Mouse (Mus musculus) lung, postnatal 4 days (tissue): Measurements from ENCODE around the gene Hspa5.
"Not testable (repeated sequence)": the region's sequence is repeated elsewhere in the genome, so short reads cannot be mapped to it uniquely, and the experiment has no call there.

Source experiments
- DNase-seq, 2 experiments: peaks; one replicate each; pipeline ENCODE4 v3.0.0; 2021

The Hspa5 gene

DNA sequence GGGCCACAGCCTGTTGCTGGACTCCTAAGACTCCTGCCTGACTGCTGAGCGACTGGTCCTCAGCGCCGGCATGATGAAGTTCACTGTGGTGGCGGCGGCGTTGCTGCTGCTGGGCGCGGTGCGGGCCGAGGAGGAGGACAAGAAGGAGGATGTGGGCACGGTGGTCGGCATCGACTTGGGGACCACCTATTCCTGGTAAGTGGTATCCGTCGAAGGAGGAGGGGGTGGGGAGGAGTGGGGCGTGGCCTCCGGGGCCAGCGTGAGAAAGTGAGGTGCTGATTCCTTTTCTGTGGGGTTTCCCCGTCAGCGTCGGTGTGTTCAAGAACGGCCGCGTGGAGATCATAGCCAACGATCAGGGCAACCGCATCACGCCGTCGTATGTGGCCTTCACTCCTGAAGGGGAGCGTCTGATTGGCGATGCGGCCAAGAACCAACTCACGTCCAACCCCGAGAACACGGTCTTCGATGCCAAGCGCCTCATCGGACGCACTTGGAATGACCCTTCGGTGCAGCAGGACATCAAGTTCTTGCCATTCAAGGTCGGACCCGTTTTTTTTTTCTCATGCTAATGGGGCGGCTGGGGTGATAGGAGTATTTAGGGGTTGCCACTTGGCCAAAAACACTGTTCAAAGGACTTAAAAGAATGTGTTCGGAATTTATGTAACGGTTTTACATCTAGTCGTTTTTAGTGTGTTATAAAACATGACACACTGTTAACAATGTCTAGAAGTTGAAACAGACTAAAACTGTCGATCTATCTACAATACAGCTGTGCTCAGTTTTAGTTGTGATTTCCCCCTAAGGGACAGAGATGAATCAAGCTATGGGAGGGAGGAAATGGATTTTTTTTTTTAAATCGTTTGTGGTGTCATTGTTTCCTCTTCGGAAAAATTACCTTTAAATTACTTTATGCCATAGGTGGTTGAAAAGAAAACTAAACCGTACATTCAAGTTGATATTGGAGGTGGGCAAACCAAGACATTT is 774 bp downstream of the Hspa5 start:
- DNase-seq, result no peak

DNA sequence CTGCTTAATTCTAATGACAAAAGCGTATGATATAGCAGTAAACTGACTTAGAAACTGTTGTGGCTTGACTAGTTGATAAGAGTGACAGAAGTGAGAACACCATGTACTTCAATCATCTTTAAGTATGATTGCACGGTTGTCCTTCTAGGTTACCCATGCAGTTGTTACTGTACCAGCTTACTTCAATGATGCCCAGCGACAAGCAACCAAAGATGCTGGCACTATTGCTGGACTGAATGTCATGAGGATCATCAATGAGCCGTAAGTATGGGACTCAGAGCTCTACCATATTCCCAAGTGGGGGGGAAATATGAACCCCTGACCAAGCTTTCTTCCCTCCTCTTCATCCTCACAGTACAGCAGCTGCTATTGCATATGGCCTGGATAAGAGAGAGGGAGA is 1.9 kb downstream of the Hspa5 start:
- no peak for DNase-seq

DNA sequence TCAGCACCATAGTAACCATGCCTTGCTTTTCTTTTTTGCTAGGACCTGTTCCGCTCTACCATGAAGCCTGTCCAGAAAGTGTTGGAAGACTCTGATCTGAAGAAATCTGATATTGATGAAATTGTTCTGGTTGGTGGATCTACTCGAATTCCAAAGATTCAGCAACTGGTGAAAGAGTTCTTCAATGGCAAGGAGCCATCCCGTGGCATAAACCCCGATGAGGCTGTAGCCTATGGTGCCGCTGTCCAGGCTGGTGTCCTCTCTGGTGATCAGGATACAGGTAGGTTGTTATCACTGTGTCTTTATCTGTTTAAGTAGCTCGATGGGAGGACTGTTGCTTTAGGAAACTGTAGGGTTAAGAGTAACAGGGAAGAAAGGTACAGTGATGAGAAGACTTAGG is 2.7 kb downstream of the Hspa5 start:
- no peak for DNase-seq

DNA sequence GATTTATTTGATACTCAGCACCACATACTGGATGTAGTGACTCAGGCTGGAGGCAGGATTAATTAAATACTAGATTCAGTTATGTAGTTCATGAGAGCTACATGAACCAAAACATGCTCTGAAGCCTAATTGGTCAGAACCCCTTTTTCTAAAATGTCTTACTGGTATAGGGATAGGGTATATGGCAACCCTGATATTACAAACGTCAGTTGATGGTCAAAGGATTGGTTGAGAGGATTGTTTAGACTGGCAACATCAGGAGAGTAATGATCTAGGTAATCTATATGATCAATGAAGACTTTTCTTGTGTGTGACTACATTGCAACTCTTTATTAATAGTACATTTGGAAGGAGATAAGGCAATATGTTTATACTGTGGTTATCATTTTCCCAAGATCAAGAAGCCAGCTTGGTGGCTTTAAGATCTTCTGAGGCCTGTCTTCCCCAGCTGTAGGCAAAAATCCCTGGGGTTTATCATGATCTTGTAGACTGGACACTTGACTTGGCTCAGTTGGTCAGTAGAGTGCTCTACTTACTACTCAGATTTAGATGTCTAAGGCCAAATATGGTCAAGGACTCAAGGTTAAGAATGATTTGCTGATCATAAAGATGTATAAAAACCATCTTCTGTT is 5.6 kb downstream of the Hspa5 start:
- no peak for DNase-seq

DNA sequence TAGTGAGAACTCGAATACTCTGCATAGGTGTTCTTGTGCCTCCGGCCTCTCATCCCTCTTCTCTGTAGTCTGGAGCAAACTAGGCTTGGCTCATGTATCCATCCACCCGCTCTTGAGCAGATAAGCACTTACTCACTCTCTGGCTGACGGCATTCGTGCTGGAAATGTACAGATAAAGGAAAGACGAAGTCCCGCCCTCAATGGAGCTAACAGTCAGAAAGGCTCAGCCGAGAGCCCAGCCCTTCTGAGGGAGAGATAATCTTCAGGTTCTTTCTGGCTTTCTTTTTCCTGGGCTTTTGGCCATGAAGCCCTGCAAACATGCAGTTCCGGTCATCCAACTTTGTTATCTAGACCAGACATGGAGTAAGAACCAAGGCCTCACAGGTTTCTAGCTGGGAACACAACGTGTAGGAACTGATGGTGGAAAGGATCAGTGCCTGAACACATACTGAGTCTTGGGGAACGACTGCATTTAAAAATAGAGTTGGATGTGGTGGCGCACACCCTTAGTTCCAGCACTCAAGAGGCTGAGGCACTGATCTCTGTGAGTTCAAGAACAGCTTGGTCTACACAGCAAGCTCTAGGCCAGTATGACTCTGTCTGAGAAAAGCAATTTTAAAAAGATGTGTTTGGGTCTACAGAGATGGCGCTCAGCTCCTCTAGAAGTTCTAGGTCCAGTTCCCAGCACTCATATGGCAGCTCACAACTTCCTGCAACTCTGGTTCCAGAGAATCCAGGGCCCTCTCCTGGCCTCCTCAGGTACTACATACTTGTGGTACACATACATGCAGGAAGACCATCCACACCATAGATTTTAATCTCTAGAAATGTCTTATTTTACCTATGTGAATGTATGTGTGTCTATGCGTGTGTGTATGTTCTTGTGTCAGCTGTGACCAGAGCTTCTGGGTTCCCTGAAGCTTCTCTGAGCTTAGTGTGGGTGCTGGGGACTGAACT is 11.6 kb downstream of the Hspa5 start:
- DNase-seq, result no peak

DNA sequence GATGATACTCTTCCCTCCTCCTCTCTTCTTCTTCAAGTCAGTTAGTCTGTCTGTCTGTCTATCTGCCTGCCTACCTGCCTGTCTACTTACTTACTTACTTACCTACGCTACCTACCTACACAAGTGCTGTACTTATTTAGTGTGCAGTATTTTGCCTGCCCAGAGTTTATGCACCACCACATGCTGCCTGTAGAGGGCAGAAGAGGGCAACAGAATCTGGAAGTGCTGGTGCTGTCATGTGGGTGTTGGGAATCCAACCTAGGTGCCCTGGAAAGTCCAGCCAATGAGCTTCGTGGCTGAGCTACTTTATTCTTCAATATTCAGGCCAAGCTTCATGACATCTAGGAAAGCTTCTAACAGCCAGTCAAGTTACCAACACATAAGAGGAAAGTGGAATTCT is 12.3 kb downstream of the Hspa5 start:
- DNase-seq, result peak; percentile 32 to 64

DNA sequence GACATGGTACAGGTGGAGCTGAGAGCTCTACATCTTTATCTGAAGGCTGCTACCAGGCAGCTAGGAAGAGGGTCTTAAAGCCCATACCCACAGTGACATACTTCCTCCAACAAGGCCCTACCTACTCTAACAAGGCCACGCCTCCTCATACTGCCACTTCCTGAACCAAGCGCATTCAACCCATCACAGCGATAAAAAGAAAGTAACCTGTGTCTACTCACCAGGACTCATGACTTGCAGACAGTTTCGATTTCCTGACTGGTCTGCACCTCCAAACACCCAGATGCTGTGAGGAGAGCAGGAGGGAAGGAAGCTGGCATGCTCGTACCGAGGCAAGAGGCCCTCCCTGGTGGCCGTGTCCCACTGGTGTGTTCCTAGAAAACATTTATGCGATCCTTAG is 18.5 kb downstream of the Hspa5 start:
- no peak for DNase-seq

DNA sequence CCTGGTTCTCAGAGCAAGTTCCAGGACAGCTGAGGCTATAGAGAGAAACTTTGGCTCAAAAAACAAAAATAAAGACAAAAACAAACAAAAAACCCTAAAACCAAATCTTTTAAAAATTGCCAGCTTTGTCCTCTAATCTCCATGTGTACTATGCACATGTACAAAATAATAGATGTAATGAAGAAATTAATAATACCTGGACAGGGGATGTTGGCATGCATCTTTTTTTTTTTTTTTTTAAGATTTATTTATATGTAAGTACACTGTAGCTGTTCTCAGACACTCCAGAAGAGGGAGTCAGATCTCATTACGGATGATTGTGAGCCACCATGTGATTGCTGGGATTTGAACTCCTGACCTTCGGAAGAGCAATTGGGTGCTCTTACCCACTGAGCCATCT is 20.8 kb downstream of the Hspa5 start:
- not testable (repeated sequence) for DNase-seq

DNA sequence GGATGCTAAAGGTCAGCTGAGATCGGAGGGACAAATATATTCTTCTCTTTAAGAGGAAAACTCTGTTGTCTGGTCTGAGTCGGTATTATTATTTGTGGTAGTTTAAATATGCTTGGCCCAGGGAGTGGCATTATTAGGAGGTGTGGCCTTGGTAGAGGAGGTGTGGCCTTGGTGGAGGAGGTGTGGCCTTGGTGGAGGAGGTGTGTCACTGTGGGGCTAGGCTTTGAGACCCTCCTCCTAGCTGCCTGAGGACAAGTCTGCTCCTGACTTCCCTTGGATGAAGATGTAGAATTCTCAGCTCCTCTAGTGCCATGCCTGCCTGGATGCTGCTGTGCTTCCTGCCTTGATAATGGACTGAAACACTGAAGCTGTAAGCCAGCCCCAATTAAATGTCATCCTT is 22.7 kb downstream of the Hspa5 start:
- DNase-seq, result no peak

DNA sequence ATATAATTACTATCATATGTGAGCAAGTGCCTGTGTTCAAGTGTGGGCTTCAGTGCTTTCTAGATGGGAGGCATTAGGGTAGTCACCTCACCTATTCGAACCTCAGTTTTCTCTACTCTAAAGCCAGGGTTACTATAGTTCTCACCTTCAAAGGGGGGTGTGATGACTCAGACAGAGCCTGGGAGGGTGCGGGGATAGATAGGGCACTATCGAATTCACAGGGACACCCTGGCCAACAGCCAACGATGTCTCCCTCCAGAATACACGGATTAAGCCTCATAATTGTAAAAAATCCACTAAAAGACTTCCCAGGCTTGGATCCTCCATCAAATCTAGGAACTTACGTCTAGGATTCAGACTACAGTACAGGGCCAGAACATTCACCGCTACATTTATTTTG is 23.7 kb downstream of the Hspa5 start:
- no peak for DNase-seq

DNA sequence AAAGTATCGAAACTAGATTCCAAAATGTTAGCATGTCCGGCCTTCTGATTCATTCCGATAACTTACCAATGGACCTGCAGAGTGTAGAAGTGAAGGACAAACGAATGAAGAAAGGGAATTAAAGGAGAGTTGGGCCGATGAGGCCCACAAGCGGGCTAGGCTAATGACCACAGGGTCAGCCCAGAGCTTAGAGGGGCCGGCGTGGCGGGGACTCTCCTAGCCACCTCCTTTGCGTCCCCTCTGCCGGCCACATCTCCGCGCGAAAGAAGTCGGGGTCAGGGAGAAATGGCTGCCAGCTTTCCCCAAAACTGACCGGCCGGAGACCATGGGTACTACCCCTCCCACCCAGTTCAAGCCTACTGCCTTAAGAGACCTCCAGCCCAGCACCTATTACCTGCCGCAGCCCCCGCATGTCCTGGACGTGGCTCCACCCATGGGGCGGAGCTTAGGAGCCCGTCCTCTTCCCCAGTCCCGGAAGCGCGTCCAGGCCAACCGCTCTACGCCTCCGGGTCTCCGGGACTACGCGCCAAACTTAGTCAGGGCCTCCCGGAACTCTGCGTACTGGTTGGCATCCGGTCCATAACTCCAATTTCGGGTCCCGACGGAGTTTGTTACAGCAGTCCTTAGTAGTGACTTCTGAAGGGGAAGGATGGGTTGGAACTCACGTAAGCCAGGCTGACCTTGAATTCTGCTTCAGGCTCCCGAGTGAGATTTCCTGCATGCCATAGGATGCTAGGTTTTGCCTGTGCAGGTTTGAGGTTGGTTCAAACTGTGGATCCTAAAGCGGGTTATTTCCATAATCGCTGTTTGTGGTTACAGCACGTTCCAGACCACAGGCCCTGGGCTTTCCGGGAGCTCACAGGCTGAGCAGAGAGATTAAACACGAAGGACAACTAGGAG is 27.8 kb downstream of the Hspa5 start, which contains the start of gene Rabepk:
TSS of gene Rabepk (minus strand) at position 556 of the 900 bp plus-strand sequence.
- peak; percentile 87 to 91 for DNase-seq

DNA sequence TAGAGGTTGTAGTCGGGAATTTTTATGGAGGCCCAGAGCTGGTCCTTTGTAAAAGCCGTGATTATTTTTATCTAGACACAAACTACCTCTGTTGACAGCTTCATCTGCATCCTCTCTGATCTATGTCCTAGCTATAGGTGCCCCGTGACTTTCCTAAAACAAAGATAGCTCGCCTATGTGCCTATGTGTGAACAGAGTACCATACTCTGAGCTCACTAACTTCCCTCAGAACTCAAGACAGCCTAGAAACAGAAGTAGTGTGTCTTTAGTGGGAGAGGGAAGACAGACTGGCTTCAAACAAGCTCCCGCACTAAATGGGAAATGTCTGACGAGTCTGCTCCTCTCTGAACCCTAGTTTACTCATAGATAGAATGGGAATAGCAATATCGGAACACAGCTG is 28.6 kb downstream of the Hspa5 start:
- no peak for DNase-seq

DNA sequence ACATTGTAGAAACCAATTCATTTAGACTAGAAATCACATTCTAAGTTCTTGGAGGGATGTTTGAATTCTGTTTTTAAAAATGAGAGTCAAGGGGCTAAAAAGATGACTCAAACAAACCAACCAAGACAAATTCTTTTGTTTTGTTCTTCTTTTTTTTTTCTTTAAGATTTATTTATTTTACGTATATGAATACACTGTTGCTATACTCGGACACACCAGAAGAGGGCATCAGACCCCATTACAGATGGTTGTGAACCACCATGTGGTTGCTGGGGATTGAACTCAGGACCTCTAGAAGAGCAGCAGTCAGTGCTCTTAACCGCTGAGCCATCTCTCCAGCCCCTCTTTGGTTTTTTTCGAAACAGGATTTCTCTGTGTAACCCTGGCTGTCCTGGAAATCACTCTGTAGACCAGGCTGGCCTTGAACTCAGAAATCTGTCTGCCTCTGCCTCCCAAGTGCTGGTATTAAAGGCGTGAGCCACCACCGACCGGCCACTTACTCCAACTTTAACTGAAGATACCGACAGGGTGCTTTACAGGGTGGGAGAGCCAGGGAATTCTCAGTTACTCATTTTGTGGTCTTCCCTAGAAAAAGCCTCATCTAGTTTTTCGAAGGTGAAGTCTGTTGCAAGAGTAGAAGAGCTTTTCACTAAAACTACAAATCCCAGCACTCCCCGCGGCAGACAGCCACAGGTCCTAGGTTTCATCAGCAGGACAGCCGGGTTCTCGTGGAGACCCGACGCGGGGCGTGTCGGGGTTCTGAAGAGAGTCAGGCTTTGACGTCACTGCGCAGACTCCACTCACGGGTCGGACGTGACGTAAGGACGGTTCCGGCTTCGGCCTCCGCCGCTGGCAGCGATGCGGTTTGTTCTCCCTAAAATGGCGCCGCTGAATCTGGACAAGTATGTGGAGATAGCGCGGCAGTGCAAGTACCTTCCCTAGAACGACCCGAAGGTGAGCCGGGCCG is 30.0 kb downstream of the Hspa5 start:
- DNase-seq, result peak; percentile 98

DNA sequence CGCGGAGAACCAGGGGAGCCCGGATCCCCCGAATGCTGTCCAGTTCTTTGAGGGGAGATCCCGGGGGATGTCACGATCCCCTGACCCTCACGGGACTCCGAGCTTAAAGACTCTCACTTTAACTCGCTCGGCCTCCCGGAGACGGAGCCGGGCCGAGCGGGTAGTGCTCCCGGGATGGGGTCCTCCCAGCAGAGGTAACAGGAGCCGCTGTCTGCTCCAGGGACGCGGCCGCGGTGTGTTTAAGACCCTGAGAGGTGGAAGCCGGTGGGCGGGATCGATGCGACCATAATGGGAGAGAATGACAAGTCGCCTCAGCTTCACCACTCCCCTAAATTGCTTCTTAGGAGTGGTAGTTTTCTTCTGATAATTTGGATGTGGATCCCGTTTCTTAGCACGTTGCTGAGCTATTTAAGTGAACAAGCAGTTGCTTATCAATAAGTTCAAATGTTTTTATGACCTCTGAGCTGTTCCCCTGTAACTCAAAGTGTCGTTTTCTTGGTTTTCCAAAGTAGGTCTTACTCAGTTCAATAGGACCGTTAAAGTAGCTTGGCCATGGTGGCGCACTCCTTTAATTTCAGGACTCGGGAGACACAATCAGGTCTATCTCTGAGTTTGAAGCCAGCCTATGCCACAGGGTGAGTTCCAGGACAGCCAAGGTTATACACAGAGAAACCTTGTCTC is 30.9 kb downstream of the Hspa5 start:
- DNase-seq, result peak; percentile 47 to 53

DNA sequence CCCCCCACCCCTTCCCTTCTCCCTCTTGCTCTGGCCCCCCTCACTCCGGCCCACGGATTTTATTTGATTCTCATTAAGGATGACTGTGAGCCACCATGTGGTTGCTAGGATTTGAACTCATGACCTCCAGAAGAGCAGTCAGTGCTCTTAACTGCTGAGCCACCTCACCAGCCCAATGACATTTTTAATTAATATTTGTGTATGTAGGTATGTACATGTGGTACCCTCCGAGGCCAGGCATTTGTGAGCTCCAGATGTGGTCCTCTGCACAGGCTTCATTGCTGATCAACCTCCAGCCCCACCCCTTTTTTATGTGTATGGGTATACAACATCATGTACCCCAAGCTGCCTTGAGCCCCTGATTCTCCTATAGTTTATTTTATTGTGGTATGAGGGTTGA is 32.0 kb downstream of the Hspa5 start:
- no peak for DNase-seq

DNA sequence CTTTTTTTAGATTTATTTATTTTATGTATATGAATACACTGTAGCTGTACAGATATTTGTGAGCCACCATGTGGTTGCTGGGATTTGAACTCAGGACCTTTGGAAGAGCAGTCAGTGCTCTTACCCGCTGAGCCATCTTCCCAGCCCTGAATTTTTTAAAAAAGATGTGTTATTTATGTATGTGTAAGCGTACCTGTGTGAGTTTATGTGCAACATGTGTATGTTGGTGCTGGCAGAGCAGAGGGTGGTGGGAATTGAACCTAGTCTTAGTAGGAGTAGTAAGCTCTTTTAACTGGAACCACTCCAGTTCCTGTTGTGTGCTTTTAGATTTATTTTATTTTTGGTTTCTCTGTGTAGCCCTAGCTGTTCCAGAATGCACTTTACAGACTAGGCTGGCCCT is 32.4 kb downstream of the Hspa5 start:
- DNase-seq, result no peak

DNA sequence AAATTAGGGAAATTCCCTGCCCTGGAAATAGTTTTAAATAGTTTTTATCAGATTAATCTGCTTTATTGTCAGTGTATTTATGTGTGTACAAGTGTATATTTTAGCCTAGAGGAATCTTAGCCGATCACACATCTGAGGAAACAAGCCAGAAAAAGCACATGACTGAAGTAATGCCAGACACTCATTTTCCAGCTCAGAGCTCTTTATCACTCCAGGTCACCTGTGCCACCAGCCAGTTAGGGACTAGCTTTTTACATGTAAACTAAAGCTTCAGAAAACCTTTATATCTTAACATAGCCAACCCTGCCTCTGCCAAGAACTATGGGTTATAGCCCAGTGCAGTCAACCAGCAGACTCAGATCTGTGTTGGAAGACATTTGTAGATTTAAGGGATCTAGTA is 33.0 kb downstream of the Hspa5 start:
- DNase-seq, result no peak

DNA sequence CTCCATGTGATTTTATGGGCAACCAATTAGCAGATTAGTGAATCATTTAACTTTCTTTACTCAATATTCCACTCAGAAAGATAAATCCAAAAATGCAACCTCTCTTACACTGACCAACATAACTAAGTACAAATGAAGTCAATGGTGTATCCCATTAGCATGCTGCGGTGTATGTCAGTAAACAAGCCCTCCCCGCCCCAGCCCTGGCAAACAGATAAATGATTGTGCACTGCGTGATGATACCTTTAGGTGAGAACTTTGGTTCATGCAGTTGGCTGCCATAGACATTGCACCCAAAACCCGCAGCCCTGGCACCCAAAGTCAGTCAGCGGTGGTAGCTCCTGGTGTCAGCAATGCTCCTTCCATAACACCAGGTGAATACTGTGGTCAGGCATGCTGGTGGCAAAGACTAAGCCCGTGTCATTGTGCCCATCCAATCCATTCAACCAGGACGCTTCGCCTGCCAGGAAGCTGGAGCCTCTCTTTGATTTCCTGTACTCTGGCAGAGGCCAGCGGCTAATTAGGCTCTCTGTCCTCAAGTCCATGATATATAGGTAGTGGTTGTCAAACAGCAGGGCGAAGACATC is 33.7 kb downstream of the Hspa5 start:
- no peak for DNase-seq

DNA sequence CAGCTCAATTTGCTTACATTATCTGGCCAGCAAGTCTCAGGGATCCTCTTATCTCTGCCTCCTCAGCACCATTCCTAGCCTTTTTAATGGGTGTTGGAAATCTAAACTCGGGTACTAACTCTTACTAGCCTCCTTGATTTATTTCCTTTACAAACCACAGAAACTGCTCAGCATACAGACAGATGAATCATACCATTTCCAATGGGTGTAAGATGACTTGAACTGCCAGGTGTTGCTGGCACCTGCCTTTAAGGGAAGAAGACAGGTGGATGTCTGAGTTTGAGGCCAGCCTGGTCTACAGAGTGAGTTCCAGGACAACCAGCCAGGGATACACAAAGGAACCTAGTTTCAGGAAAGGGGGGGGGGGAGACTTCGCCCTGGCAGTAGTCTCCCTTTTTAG is 36.3 kb downstream of the Hspa5 start:
- DNase-seq, result no peak

DNA sequence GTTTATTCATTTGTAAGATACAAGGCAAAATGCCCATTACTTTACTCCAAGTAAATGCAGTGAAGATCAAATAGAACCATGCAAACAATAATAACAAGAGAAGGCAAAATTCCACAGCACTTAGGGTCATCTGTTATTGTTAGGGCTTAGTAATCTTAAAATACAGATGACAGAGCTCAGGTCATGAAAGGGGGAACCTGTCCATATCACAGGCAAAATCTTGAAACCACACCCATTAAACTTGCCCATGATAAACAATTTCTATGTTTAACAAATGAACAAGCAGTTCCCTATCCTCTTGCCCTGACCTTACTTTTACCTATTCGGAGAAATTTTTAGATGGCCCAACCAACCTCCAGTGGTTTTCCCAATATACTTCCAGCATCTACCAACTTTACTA is 37.8 kb downstream of the Hspa5 start:
- DNase-seq, result no peak
